Mouse (Mus musculus) embryo, embryonic 10.5 days (tissue): ENCODE results near the gene Arhgef10l.
"Not testable (repeated sequence)": the region's sequence is repeated elsewhere in the genome, so short reads cannot be mapped to it uniquely, and the experiment has no call there.

ENCODE experiments used
- DNase-seq: peaks from one replicate; pipeline ENCODE4 v3.0.0-alpha.2; 2015; ENCODE audit warnings: low spot score

Arhgef10l gene

GRCm38 (mm10) chr4:140572376-140572775, 93.4 kb downstream of the Arhgef10l start:
- no peak for DNase-seq

GRCm38 (mm10) chr4:140569394-140569793, 96.4 kb downstream of the Arhgef10l start:
- no peak for DNase-seq

GRCm38 (mm10) chr4:140567911-140568480, 97.8 kb downstream of the Arhgef10l start:
- DNase-seq, result no peak

- DNase-seq, result no peak
These were observed 99.0 kb downstream of the Arhgef10l start for GRCm38 (mm10) chr4:140566785-140567184.

- not testable (repeated sequence) for DNase-seq
These were observed 101.4 kb downstream of the Arhgef10l start for GRCm38 (mm10) chr4:140564459-140564858.

- DNase-seq, result no peak
These were observed 103.2 kb downstream of the Arhgef10l start for GRCm38 (mm10) chr4:140562461-140563178.

- no peak for DNase-seq
These were observed 104.1 kb downstream of the Arhgef10l start for GRCm38 (mm10) chr4:140561744-140562143.

- no peak for DNase-seq
These were observed 106.0 kb downstream of the Arhgef10l start for GRCm38 (mm10) chr4:140559862-140560261.

GRCm38 (mm10) chr4:140558193-140558592, 107.6 kb downstream of the Arhgef10l start:
- no peak for DNase-seq

- DNase-seq, result no peak
These were observed 109.3 kb downstream of the Arhgef10l start for GRCm38 (mm10) chr4:140556561-140556960.

GRCm38 (mm10) chr4:140555273-140555672, 110.5 kb downstream of the Arhgef10l start:
- peak; percentile 84 for DNase-seq

GRCm38 (mm10) chr4:140554552-140554951, 111.3 kb downstream of the Arhgef10l start:
- no peak for DNase-seq

- no peak for DNase-seq
These were observed 114.0 kb downstream of the Arhgef10l start for GRCm38 (mm10) chr4:140551766-140552165.

- DNase-seq, result no peak
These were observed 115.1 kb downstream of the Arhgef10l start for GRCm38 (mm10) chr4:140550670-140551069.

GRCm38 (mm10) chr4:140549975-140550374, 115.8 kb downstream of the Arhgef10l start:
- DNase-seq, result no peak

- DNase-seq, result peak; percentile 78
These were observed 118.3 kb downstream of the Arhgef10l start for GRCm38 (mm10) chr4:140547488-140547887.

GRCm38 (mm10) chr4:140539125-140539524, 126.7 kb downstream of the Arhgef10l start:
- DNase-seq, result peak; percentile 82

- no peak for DNase-seq
These were observed 128.2 kb downstream of the Arhgef10l start for GRCm38 (mm10) chr4:140537561-140538021.

- DNase-seq, result no peak
These were observed 130.5 kb downstream of the Arhgef10l start for GRCm38 (mm10) chr4:140535323-140535722.

GRCm38 (mm10) chr4:140532270-140532669, 133.5 kb downstream of the Arhgef10l start:
- DNase-seq, result no peak

- DNase-seq, result peak; percentile 61
These were observed 134.8 kb downstream of the Arhgef10l start for GRCm38 (mm10) chr4:140531024-140531423.

- DNase-seq, result no peak
These were observed 136.1 kb downstream of the Arhgef10l start for GRCm38 (mm10) chr4:140529735-140530134.

GRCm38 (mm10) chr4:140528443-140528842, 137.4 kb downstream of the Arhgef10l start:
- DNase-seq, result no peak
